Mouse (Mus musculus): ENCODE results near the gene Magi2. TPM values are rescaled to one million over a fixed set of nuclear protein-coding genes. Genes with fewer than 3 reads are reported as not detected.
"Not testable (repeated sequence)": the region's sequence is repeated elsewhere in the genome, so short reads cannot be mapped to it uniquely, and the experiment has no call there.

The Magi2 gene
- polyA plus RNA-seq, 1 experiment from 2014 or later: 22.7 TPM

- Histone ChIP-seq H3K9me3 (ENCODE audit: control insufficient read depth, low read length) (no peaks in the 10 kb centered on the region), H3K27me3 (replicated peaks; ENCODE audit: control insufficient read depth, insufficient read depth, low read length) (no peaks in the 10 kb centered on the region), H3K4me2 (ENCODE audit: low read length) (no peak overlapping the region), H3K9ac (ENCODE audit: low read depth, low read length) (no peak overlapping the region), H3K4me1 (ENCODE audit: control insufficient read depth, insufficient read depth, low read depth, low read length) (no peaks in the 10 kb centered on the region; the same call in 1 of the 2 replicates), H3K27ac (ENCODE audit: low read depth, low read length) (no peak overlapping the region), H3K36me3 (ENCODE audit: control insufficient read depth, insufficient read depth, low read length) (no peaks in the 10 kb centered on the region), H3K4me3 (ENCODE audit: low read length) (no peak overlapping the region)
- ATAC-seq: peak; percentile 37; the same call in 1 of the 2 replicates
- 62% methylated on average over 8 of the region's 8 CpGs for WGBS
Measured at GRCm38 (mm10) chr5:20496924-20497323, 1270.1 kb downstream of the Magi2 start.

- H3K27me3 ChIP-seq (replicated peaks; ENCODE audit: control insufficient read depth, insufficient read depth, low read length): no peaks in the 10 kb centered on the region
- H3K9me3 ChIP-seq (ENCODE audit: control insufficient read depth, low read length): no peaks in the 10 kb centered on the region
- H3K27ac ChIP-seq (ENCODE audit: low read depth, low read length): no peak overlapping the region
- no peaks in the 10 kb centered on the region; the same call in 1 of the 2 replicates for H3K4me1 ChIP-seq (ENCODE audit: control insufficient read depth, insufficient read depth, low read depth, low read length)
- ATAC-seq: no peak; the same call in 1 of the 2 replicates
- H3K4me3 ChIP-seq (ENCODE audit: low read length): no peak overlapping the region
- no peaks in the 10 kb centered on the region for H3K36me3 ChIP-seq (ENCODE audit: control insufficient read depth, insufficient read depth, low read length)
- H3K4me2 ChIP-seq (ENCODE audit: low read length): no peak overlapping the region
- no peak overlapping the region for H3K9ac ChIP-seq (ENCODE audit: low read depth, low read length)
- 67% methylated on average over 9 of the region's 9 CpGs for WGBS
Measured at GRCm38 (mm10) chr5:20499031-20499600, 1272.3 kb downstream of the Magi2 start.

- H3K4me1 ChIP-seq (ENCODE audit: control insufficient read depth, insufficient read depth, low read depth, low read length): no peaks in the 10 kb centered on the region
- no peaks in the 10 kb centered on the region for H3K9me3 ChIP-seq (ENCODE audit: control insufficient read depth, low read length)
Measured at GRCm38 (mm10) chr5:20508609-20509008, 1281.8 kb downstream of the Magi2 start.

DNA sequence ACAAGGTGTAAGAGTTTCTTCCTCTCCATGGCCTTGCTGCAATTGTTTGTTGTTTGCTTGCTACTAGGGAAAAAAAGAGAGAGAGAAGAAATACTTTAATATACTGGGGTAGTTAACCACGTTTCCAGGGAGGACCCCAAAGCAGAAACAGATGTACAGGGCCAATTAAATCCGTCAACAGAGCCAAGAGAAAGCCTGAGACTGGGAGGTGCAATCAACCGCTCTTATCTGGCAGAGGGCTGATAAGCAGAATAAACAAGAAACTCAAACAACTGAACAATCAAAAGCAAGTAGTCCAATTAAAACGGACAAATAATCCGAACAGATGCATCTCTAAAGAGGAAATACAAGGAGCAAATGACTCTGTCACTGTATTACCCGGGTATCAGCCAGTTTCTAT, 1282.8 kb downstream of the Magi2 start:
- Histone ChIP-seq H3K4me2 (ENCODE audit: low read length) (no peak overlapping the region), H3K27ac (ENCODE audit: low read depth, low read length) (no peak overlapping the region), H3K36me3 (ENCODE audit: control insufficient read depth, insufficient read depth, low read length) (no peaks in the 10 kb centered on the region), H3K27me3 (replicated peaks; ENCODE audit: control insufficient read depth, insufficient read depth, low read length) (no peaks in the 10 kb centered on the region), H3K9me3 (ENCODE audit: control insufficient read depth, low read length) (no peaks in the 10 kb centered on the region), H3K4me1 (ENCODE audit: control insufficient read depth, insufficient read depth, low read depth, low read length) (no peaks in the 10 kb centered on the region), H3K9ac (ENCODE audit: low read depth, low read length) (no peak overlapping the region), H3K4me3 (ENCODE audit: low read length) (no peak overlapping the region)
- no peak for ATAC-seq
- 54% methylated on average over 6 of the region's 6 CpGs for WGBS

More at GRCm38 (mm10) chr5:20508609-20509008, 1281.8 kb downstream of the Magi2 start:
- no peak overlapping the region for H3K9ac ChIP-seq (ENCODE audit: low read depth, low read length)
- no peak for ATAC-seq
- WGBS: 64% methylated on average over 5 of the region's 5 CpGs
- no peak overlapping the region for H3K4me2 ChIP-seq (ENCODE audit: low read length)
- H3K4me3 ChIP-seq (ENCODE audit: low read length): no peak overlapping the region
- no peak overlapping the region for H3K27ac ChIP-seq (ENCODE audit: low read depth, low read length)
- H3K27me3 ChIP-seq (replicated peaks; ENCODE audit: control insufficient read depth, insufficient read depth, low read length): no peaks in the 10 kb centered on the region
- no peaks in the 10 kb centered on the region for H3K36me3 ChIP-seq (ENCODE audit: control insufficient read depth, insufficient read depth, low read length)

- Histone ChIP-seq H3K4me2 (ENCODE audit: low read length) (no peak overlapping the region), H3K4me1 (ENCODE audit: control insufficient read depth, insufficient read depth, low read depth, low read length) (no peaks in the 10 kb centered on the region), H3K36me3 (ENCODE audit: control insufficient read depth, insufficient read depth, low read length) (no peaks in the 10 kb centered on the region), H3K9me3 (ENCODE audit: control insufficient read depth, low read length) (no peaks in the 10 kb centered on the region), H3K9ac (ENCODE audit: low read depth, low read length) (no peak overlapping the region), H3K27me3 (replicated peaks; ENCODE audit: control insufficient read depth, insufficient read depth, low read length) (no peaks in the 10 kb centered on the region), H3K27ac (ENCODE audit: low read depth, low read length) (no peak overlapping the region), H3K4me3 (ENCODE audit: low read length) (no peak overlapping the region)
- ATAC-seq: no peak
- WGBS: 64% methylated on average over 16 of the region's 16 CpGs
Measured at GRCm38 (mm10) chr5:20512377-20513126, 1285.7 kb downstream of the Magi2 start.

GRCm38 (mm10) chr5:20521639-20522038, 1294.8 kb downstream of the Magi2 start:
- Histone ChIP-seq H3K9ac (ENCODE audit: low read depth, low read length) (no peak overlapping the region), H3K9me3 (ENCODE audit: control insufficient read depth, low read length) (no peaks in the 10 kb centered on the region), H3K27me3 (replicated peaks; ENCODE audit: control insufficient read depth, insufficient read depth, low read length) (no peaks in the 10 kb centered on the region), H3K4me2 (ENCODE audit: low read length) (no peak overlapping the region), H3K4me3 (ENCODE audit: low read length) (no peak overlapping the region), H3K4me1 (ENCODE audit: control insufficient read depth, insufficient read depth, low read depth, low read length) (no peaks in the 10 kb centered on the region), H3K36me3 (ENCODE audit: control insufficient read depth, insufficient read depth, low read length) (no peaks in the 10 kb centered on the region), H3K27ac (ENCODE audit: low read depth, low read length) (no peak overlapping the region)
- WGBS: 55% methylated on average over 9 of the region's 9 CpGs
- ATAC-seq: peak; percentile 78

DNA sequence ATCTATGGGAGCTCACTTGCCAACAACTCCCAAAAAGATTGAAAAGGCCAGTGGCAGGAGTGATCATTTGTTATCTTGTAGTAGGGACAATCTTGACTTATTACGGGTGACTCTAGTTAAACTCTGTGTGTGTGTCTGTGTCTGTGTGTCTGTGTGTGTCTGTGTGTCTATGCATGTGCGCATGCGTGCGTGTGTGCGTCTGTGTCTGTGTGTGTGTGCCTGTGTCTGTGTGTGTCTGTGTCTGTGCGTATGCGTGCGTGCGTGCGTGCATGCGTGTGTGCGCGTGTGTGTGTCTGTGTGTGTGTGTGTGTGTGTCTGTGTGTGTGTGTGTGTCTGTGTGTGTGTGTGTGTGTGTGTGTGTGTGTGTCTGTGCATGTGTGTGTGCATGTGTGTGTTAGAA, 1295.2 kb downstream of the Magi2 start:
- Histone ChIP-seq H3K4me3 (ENCODE audit: low read length) (no peak overlapping the region), H3K9me3 (ENCODE audit: control insufficient read depth, low read length) (no peaks in the 10 kb centered on the region), H3K27me3 (replicated peaks; ENCODE audit: control insufficient read depth, insufficient read depth, low read length) (no peaks in the 10 kb centered on the region), H3K36me3 (ENCODE audit: control insufficient read depth, insufficient read depth, low read length) (no peaks in the 10 kb centered on the region), H3K4me2 (ENCODE audit: low read length) (no peak overlapping the region), H3K4me1 (ENCODE audit: control insufficient read depth, insufficient read depth, low read depth, low read length) (no peaks in the 10 kb centered on the region), H3K27ac (ENCODE audit: low read depth, low read length) (no peak overlapping the region), H3K9ac (ENCODE audit: low read depth, low read length) (no peak overlapping the region)
- WGBS: 97% methylated on average over 13 of the region's 13 CpGs
- no peak for ATAC-seq

DNA sequence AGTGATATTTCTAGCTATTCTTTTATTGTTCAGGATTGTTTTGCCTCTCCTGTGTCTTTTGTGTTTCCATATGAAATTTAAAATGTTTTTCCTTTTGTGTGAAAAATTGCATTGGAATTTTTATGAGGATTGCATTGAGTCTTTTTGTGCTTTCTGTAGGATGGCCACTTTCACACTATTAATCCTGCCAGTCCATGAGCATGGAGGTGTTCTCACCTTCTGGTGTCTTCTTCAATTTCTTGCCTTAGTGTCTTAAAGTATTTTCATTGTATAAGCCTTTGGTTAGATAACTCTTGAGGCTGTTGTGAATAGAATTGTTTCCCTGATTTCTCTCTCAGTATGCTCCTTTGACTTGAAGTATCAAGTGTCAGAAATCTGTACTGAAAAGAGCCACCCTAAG, 1296.9 kb downstream of the Magi2 start:
- Histone ChIP-seq H3K27me3 (replicated peaks; ENCODE audit: control insufficient read depth, insufficient read depth, low read length) (no peaks in the 10 kb centered on the region), H3K4me3 (ENCODE audit: low read length) (no peak overlapping the region), H3K9me3 (ENCODE audit: control insufficient read depth, low read length) (no peaks in the 10 kb centered on the region), H3K27ac (ENCODE audit: low read depth, low read length) (no peak overlapping the region), H3K9ac (ENCODE audit: low read depth, low read length) (no peak overlapping the region), H3K4me1 (ENCODE audit: control insufficient read depth, insufficient read depth, low read depth, low read length) (no peaks in the 10 kb centered on the region), H3K4me2 (ENCODE audit: low read length) (no peak overlapping the region), H3K36me3 (ENCODE audit: control insufficient read depth, insufficient read depth, low read length) (no peaks in the 10 kb centered on the region)
- ATAC-seq: no peak

DNA sequence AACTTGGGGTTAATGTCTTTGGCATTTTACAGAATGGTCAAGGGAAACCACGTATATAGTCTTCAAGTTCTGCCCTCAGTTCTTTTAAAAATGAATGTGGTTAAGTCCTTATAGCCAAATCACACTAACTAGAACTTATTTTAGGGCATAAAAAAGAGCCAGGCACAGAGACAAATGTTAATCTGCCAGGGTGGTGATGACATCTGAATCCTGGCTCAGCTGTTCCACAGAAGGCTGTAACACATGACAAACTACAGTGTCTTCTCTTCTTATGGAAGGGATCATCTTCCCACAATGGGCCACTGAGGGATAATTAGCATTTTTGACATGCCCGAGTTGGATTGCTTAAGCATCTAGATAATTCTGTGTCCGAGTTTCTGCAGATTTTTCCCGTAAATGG, 1299.8 kb downstream of the Magi2 start:
- not testable (repeated sequence) for H3K9me3 ChIP-seq (ENCODE audit: control insufficient read depth, low read length); H3K36me3 ChIP-seq (ENCODE audit: control insufficient read depth, insufficient read depth, low read length); ATAC-seq; H3K27ac ChIP-seq (ENCODE audit: low read depth, low read length); H3K4me3 ChIP-seq (ENCODE audit: low read length); H3K4me1 ChIP-seq (ENCODE audit: control insufficient read depth, insufficient read depth, low read depth, low read length); H3K27me3 ChIP-seq (replicated peaks; ENCODE audit: control insufficient read depth, insufficient read depth, low read length); H3K9ac ChIP-seq (ENCODE audit: low read depth, low read length); H3K4me2 ChIP-seq (ENCODE audit: low read length)
- WGBS: 80% methylated on average over 1 of the region's 4 CpGs

Measured in hindbrain, embryonic 16.5 days (tissue).